Mouse (Mus musculus) forebrain, embryonic 11.5 days (tissue): ENCODE data around the gene Cbln4. TPM values are rescaled to one million over a fixed set of nuclear protein-coding genes. Genes with fewer than 3 reads are reported as not detected.

Source experiments
- ATAC-seq: fragments of 200-750 bp; cut with Nextera tagmentation; replicated peaks from 2 replicates; pipeline ENCODE4 v1.8.0; 2017; ENCODE audit warnings: moderate TSS enrichment; ENCODE audit not compliant: low FRiP score
- DNase-seq: peaks from one replicate; pipeline ENCODE4 v3.0.0-alpha.2; 2017; ENCODE audit warnings: low spot score
- H3K27ac ChIP-seq: fragments of 300-500 bp; sonication (generic); 2 replicates; pipeline ENCODE4 v1.5.1; 2014; ENCODE audit warnings: low read depth, low read length
- H3K27me3 ChIP-seq: fragments of 300-500 bp; sonication (generic); 2 replicates; pipeline ENCODE4 v1.6.1; 2014; ENCODE audit warnings: mild to moderate bottlenecking, low read length, mixed read lengths; ENCODE audit not compliant: control insufficient read depth, insufficient read depth
- H3K36me3 ChIP-seq: fragments of 300-500 bp; sonication (generic); 2 replicates; pipeline ENCODE4 v1.6.1; 2014; ENCODE audit warnings: mild to moderate bottlenecking, low read length, moderate library complexity, mixed read lengths; ENCODE audit not compliant: control insufficient read depth, insufficient read depth
- H3K4me1 ChIP-seq: fragments of 300-500 bp; sonication (generic); replicated peaks from 2 replicates; pipeline ENCODE4 v1.6.1; 2014; ENCODE audit warnings: low read length, mixed read lengths; ENCODE audit not compliant: control insufficient read depth, insufficient read depth
- H3K4me2 ChIP-seq: fragments of 300-500 bp; sonication (generic); 2 replicates; pipeline ENCODE4 v1.6.1; 2014; ENCODE audit warnings: low read depth, mild to moderate bottlenecking, low read length, moderate library complexity, mixed read lengths; ENCODE audit not compliant: severe bottlenecking
- H3K4me3 ChIP-seq: fragments of 300-500 bp; sonication (generic); 2 replicates; pipeline ENCODE4 v1.5.1; 2014; ENCODE audit warnings: low read depth, low read length
- H3K9ac ChIP-seq: fragments of 300-500 bp; sonication (generic); 2 replicates; pipeline ENCODE4 v1.6.1; 2014; ENCODE audit warnings: low read length
- H3K9me3 ChIP-seq: fragments of 300-500 bp; sonication (generic); 2 replicates; pipeline ENCODE4 v1.6.1; 2016; ENCODE audit warnings: low read length, mixed read lengths; ENCODE audit not compliant: control insufficient read depth
- WGBS: fragments of 180-500 bp; shearing (Covaris S2); extraction: QIAGEN DNeasy Blood & Tissue Kit; methylation state at CpG from one replicate; pipeline ENCODE4 v1.1.7; 2014; 5-methylcytosine and 5-hydroxymethylcytosine counted together
- polyA plus RNA-seq: library from polyadenylated mRNA; unstranded; fragments of >200 nt; fragmentation: Nextera tagmentation; extraction: Ambion mirVana; gene quantifications from 2 replicates; pipeline ENCODE4 v1.2.1, GENCODE M21; 2014

Cbln4 gene
- polyA plus RNA-seq, 1 experiment from 2014 or later: 0.96 TPM

- Histone ChIP-seq H3K4me2 (no peak overlapping the region), H3K27ac (no peak overlapping the region), H3K4me1 (no peaks in the 10 kb centered on the region), H3K36me3 (no peaks in the 10 kb centered on the region), H3K27me3 (no peaks in the 10 kb centered on the region), H3K9me3 (no peaks in the 10 kb centered on the region), H3K9ac (no peak overlapping the region), H3K4me3 (no peak overlapping the region)
- whole genome bisulfite sequencing: 74% methylated on average over 6 of the region's 6 CpGs
- no peak for ATAC-seq
- DNase-seq: no peak
Measured at GRCm38 (mm10) chr2:171996979-171997686, 46.1 kb downstream of the Cbln4 start.

- Histone ChIP-seq H3K9ac (no peak overlapping the region), H3K4me2 (no peak overlapping the region), H3K27ac (no peak overlapping the region), H3K36me3 (no peaks in the 10 kb centered on the region), H3K4me1 (no peaks in the 10 kb centered on the region), H3K4me3 (no peak overlapping the region), H3K27me3 (no peaks in the 10 kb centered on the region), H3K9me3 (no peaks in the 10 kb centered on the region)
- DNase-seq (no peak), ATAC-seq (no peak)
- WGBS: 67% methylated on average over 6 of the region's 6 CpGs
Measured at GRCm38 (mm10) chr2:171994861-171995260, 48.4 kb downstream of the Cbln4 start.

GRCm38 (mm10) chr2:171994240-171994639 lies 49.0 kb downstream of the Cbln4 start:
- no peak for ATAC-seq
- H3K9ac ChIP-seq: no peak overlapping the region
- no peak overlapping the region for H3K4me3 ChIP-seq
- H3K4me1 ChIP-seq: no peaks in the 10 kb centered on the region
- no peak overlapping the region for H3K27ac ChIP-seq
- H3K27me3 ChIP-seq: no peaks in the 10 kb centered on the region
- DNase-seq: no peak
- 79% methylated on average over 5 of the region's 5 CpGs for WGBS
- no peaks in the 10 kb centered on the region for H3K36me3 ChIP-seq
- no peak overlapping the region for H3K4me2 ChIP-seq
- H3K9me3 ChIP-seq: no peaks in the 10 kb centered on the region

- 17% methylated on average over 6 of the region's 6 CpGs for WGBS
- ATAC-seq (0 out of 2 replicates have a peak, but pooled peaks have one; percentile 27), DNase-seq (no peak)
- no peak overlapping the region for H3K4me3 ChIP-seq
- H3K4me2 ChIP-seq: no peak overlapping the region
- peaks cover 4% of the 10 kb centered on the region; the same call in 1 of the 2 replicates for H3K4me1 ChIP-seq
- H3K27me3 ChIP-seq: no peaks in the 10 kb centered on the region
- no peaks in the 10 kb centered on the region for H3K36me3 ChIP-seq
- H3K9me3 ChIP-seq: no peaks in the 10 kb centered on the region
- no peak overlapping the region for H3K27ac ChIP-seq
- H3K9ac ChIP-seq: no peak overlapping the region
Measured at GRCm38 (mm10) chr2:171986686-171987085, 56.6 kb downstream of the Cbln4 start.

Other genes with a start within 250 kb of the Cbln4 start
- gene Mc3r, start 205.0 kb upstream of the Cbln4 start, polyA plus RNA-seq: 0.09 TPM in 1 of 2 replicates, not detected in the other